Mouse (Mus musculus): Measurements from ENCODE around the gene 4931414P19Rik.

Gene 4931414P19Rik

GRCm38 (mm10) chr14:54591056-54591455 lies 14.7 kb downstream of the 4931414P19Rik start:
- DNase-seq (ENCODE audit: low read depth, low spot score), result no peak

GRCm38 (mm10) chr14:54583681-54584338 lies 22.0 kb downstream of the 4931414P19Rik start:
- peak; percentile 61 for DNase-seq (ENCODE audit: low read depth, low spot score)

- DNase-seq (ENCODE audit: low read depth, low spot score), result no peak
Observed at GRCm38 (mm10) chr14:54582536-54582935, 23.3 kb downstream of the 4931414P19Rik start.

- DNase-seq (ENCODE audit: low read depth, low spot score), result no peak
Observed at GRCm38 (mm10) chr14:54579638-54580037, 26.2 kb downstream of the 4931414P19Rik start.

- DNase-seq (ENCODE audit: low read depth, low spot score), result no peak
Observed at GRCm38 (mm10) chr14:54578063-54578462, 27.7 kb downstream of the 4931414P19Rik start.

- no peak for DNase-seq (ENCODE audit: low read depth, low spot score)
Observed at GRCm38 (mm10) chr14:54577089-54577982, 28.5 kb downstream of the 4931414P19Rik start, which contains the start of gene Ajuba. Ajuba (minus strand) TSS chr14:54577558.

GRCm38 (mm10) chr14:54576241-54577088 lies 29.3 kb downstream of the 4931414P19Rik start:
- no peak for DNase-seq (ENCODE audit: low read depth, low spot score)

- no peak for DNase-seq (ENCODE audit: low read depth, low spot score)
Observed at GRCm38 (mm10) chr14:54575631-54576030, 30.2 kb downstream of the 4931414P19Rik start.

GRCm38 (mm10) chr14:54575031-54575430 lies 30.8 kb downstream of the 4931414P19Rik start:
- DNase-seq (ENCODE audit: low read depth, low spot score), result no peak

GRCm38 (mm10) chr14:54574253-54574652 lies 31.5 kb downstream of the 4931414P19Rik start:
- DNase-seq (ENCODE audit: low read depth, low spot score), result no peak

- peak; percentile 42 for DNase-seq (ENCODE audit: low read depth, low spot score)
Observed at GRCm38 (mm10) chr14:54572790-54573736, 32.7 kb downstream of the 4931414P19Rik start.

GRCm38 (mm10) chr14:54572122-54572521 lies 33.7 kb downstream of the 4931414P19Rik start:
- DNase-seq (ENCODE audit: low read depth, low spot score), result no peak

GRCm38 (mm10) chr14:54569451-54570392 lies 36.1 kb downstream of the 4931414P19Rik start:
- no peak for DNase-seq (ENCODE audit: low read depth, low spot score)

- DNase-seq (ENCODE audit: low read depth, low spot score), result peak; percentile 43
Observed at GRCm38 (mm10) chr14:54568694-54569414, 36.9 kb downstream of the 4931414P19Rik start.

GRCm38 (mm10) chr14:54560527-54561242 lies 45.1 kb downstream of the 4931414P19Rik start:
- DNase-seq (ENCODE audit: low read depth, low spot score), result no peak

- DNase-seq (ENCODE audit: low read depth, low spot score), result no peak
Observed at GRCm38 (mm10) chr14:54557330-54557729, 48.5 kb downstream of the 4931414P19Rik start.

- peak; percentile 71 for DNase-seq (ENCODE audit: low read depth, low spot score)
Observed at GRCm38 (mm10) chr14:54553975-54554769, 51.6 kb downstream of the 4931414P19Rik start, which contains the start of gene Haus4. Haus4 (minus strand) TSS chr14:54554616.
